Mouse (Mus musculus) liver, adult 2 months (tissue): Measurements from ENCODE around the gene Npy4r. TPM values are rescaled to one million over a fixed set of nuclear protein-coding genes. Genes with fewer than 3 reads are reported as not detected.

Experiments used
- DNase-seq: peaks from one replicate; pipeline ENCODE4 v3.0.0-alpha.2; 2011; ENCODE audit warnings: low read depth, low spot score; ENCODE audit errors: extremely low read depth
- H3K27ac ChIP-seq: fragments of 200-500 bp; replicated peaks from 2 replicates; pipeline ENCODE4 v1.5.1; 2012; ENCODE audit warnings: low read depth, mild to moderate bottlenecking, control low read depth, inconsistent platforms, low read length; ENCODE audit not compliant: insufficient read depth
- H3K27me3 ChIP-seq: fragments of 200-500 bp; 2 replicates; pipeline ENCODE4 v1.6.1; 2012; ENCODE audit warnings: mild to moderate bottlenecking, moderate library complexity, low read length, inconsistent platforms; ENCODE audit not compliant: control insufficient read depth, insufficient read depth
- H3K36me3 ChIP-seq: fragments of 200-500 bp; 2 replicates; pipeline ENCODE4 v1.6.1; 2012; ENCODE audit warnings: low read length, inconsistent platforms; ENCODE audit not compliant: control insufficient read depth, insufficient read depth
- H3K4me1 ChIP-seq: fragments of 200-500 bp; 2 replicates; pipeline ENCODE4 v1.6.1; 2011; ENCODE audit warnings: low read length; ENCODE audit not compliant: control insufficient read depth, insufficient read depth
- H3K4me3 ChIP-seq: fragments of 200-500 bp; 2 replicates; pipeline ENCODE4 v1.5.1; 2011; ENCODE audit warnings: low read depth, mild to moderate bottlenecking, control low read depth, low read length, moderate library complexity; ENCODE audit not compliant: insufficient read depth
- H3K79me2 ChIP-seq: fragments of 200-500 bp; 2 replicates; pipeline ENCODE4 v1.6.1; 2012; ENCODE audit warnings: inconsistent platforms, mild to moderate bottlenecking, low read length, moderate library complexity; ENCODE audit not compliant: control insufficient read depth, insufficient read depth
- H3K9ac ChIP-seq: fragments of 200-500 bp; 2 replicates; pipeline ENCODE4 v1.6.1; 2012; ENCODE audit warnings: low read depth, mild to moderate bottlenecking, control low read depth, inconsistent platforms, low read length
- CTCF ChIP-seq: fragments of 200-500 bp; IDR thresholded peaks from 2 replicates; pipeline ENCODE4 v1.5.1; 2011; ENCODE audit warnings: low read depth, low read length, control low read depth
- POLR2A ChIP-seq: fragments of 200-500 bp; IDR thresholded peaks from 2 replicates; pipeline ENCODE4 v1.6.1; 2011; ENCODE audit warnings: low read length, control low read depth; ENCODE audit not compliant: insufficient read depth; ENCODE audit errors: extremely low read depth
- WGBS: fragments of 180-500 bp; shearing (Covaris S2); methylation state at CpG from one replicate; pipeline ENCODE4 v1.1.7; 2018; 5-methylcytosine and 5-hydroxymethylcytosine counted together
- polyA plus RNA-seq: library from polyadenylated mRNA; depleted of rRNA; stranded (reverse); fragments of >200 nt; gene quantifications from 2 replicates; pipeline ENCODE4 v1.2.3, GENCODE M21; 2012
- total RNA-seq: library from RNA; depleted of rRNA; stranded (reverse); fragments of >200 nt; gene quantifications from 2 replicates; pipeline ENCODE4 v1.2.3, GENCODE M21; 2014

The Npy4r gene
- total and polyA plus RNA-seq, 2 experiments = under 0.01 TPM; not detected in 1

DNA sequence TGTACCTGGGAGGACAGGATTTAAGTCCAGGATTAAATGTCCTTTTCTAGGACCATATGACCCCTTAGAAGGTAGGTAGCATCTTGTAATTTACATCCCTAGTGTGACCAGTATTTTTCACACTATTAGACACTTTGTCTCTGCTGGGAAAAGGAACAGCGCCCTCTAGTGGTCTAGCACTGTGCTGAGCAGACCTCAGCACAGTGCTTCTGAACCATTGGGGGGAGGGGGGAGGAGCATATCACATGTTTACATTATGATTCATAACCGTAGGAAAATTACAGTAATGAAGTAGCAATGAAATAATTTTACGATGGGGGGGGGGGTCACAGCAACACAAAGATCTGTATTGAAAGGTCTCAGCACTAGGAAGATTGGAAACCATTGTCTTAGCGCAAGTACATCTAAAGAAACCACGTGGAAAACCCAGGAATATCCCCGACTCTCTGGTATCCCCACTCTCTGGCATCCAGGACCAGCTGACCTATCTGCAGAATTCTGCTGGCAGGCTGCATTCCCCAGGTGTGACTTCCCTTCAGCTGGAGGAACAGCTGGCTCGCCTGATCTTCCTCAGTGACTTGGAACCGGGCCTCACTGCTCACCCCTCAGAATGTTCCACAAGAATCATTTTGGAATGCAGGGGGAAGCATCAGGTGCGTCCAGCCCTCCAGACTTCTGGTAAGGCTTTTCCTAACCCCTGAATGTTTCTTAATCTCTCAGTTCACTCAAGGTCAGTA lies 2.5 kb upstream of the Npy4r start:
- WGBS = 63% methylated on average over 9 of the region's 9 CpGs
- Histone ChIP-seq H3K9ac (no peak overlapping the region), H3K4me3 (no peak overlapping the region), H3K27ac (no peak overlapping the region), H3K36me3 (no peaks in the 10 kb centered on the region), H3K27me3 (no peaks in the 10 kb centered on the region), H3K79me2 (no peaks in the 10 kb centered on the region), H3K4me1 (no peaks in the 10 kb centered on the region)
- peak; percentile 33 for DNase-seq
- TF ChIP-seq POLR2A (no peak), CTCF (peak; percentile 70)

DNA sequence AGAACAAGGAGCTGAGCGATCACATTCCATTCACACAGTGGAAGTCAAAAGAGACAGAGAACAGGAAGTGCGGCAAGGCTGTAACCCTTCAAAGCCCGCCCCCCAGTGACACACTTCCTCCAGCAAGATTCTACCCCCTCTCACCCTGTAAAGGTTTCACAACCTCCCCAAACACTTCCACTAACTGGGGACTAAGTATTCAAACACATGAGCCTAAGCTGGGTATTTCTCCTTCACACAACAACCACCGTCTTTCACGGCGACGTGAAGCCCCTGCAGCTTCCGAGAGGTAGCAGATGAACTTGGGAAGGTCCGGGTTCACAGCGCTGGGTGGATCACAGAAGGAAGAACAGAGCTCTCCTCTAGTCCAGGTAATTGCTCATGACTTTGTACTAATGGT lies 9.4 kb downstream of the Npy4r start:
- H3K36me3 ChIP-seq = no peaks in the 10 kb centered on the region
- no peak overlapping the region for H3K27ac ChIP-seq
- TF ChIP-seq CTCF (no peak), POLR2A (no peak)
- H3K79me2 ChIP-seq = no peaks in the 10 kb centered on the region
- H3K4me3 ChIP-seq = no peak overlapping the region
- H3K27me3 ChIP-seq = no peaks in the 10 kb centered on the region; the same call in 1 of the 2 replicates
- 91% methylated on average over 10 of the region's 10 CpGs for WGBS
- no peak for DNase-seq
- no peak overlapping the region for H3K9ac ChIP-seq
- no peaks in the 10 kb centered on the region for H3K4me1 ChIP-seq

DNA sequence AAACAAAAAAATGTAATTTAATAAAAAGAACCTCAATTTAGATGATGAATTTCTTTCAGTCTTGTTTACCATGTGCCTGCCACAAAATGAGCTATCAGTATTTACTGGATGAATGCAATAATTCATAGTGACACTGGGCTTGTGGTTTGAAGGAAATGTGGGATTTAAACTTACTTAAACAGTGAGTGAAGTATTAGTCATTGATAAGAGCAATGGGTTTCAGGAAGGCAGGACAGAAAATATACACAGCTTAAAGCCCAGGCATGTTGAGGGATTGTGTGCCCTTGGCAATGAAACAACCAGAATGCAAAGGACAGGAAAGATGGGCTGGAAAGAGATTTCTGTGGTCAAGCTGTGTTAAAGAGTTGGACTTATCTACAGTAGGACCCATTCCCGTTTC lies 10.0 kb downstream of the Npy4r start:
- no peak for DNase-seq
- Histone ChIP-seq H3K4me1 (no peaks in the 10 kb centered on the region), H3K9ac (no peak overlapping the region), H3K4me3 (no peak overlapping the region), H3K79me2 (no peaks in the 10 kb centered on the region), H3K36me3 (no peaks in the 10 kb centered on the region), H3K27ac (no peak overlapping the region), H3K27me3 (no peaks in the 10 kb centered on the region; the same call in 1 of the 2 replicates)
- TF ChIP-seq POLR2A (no peak), CTCF (no peak)
- 78% methylated on average over 1 of the region's 1 CpGs for WGBS

DNA sequence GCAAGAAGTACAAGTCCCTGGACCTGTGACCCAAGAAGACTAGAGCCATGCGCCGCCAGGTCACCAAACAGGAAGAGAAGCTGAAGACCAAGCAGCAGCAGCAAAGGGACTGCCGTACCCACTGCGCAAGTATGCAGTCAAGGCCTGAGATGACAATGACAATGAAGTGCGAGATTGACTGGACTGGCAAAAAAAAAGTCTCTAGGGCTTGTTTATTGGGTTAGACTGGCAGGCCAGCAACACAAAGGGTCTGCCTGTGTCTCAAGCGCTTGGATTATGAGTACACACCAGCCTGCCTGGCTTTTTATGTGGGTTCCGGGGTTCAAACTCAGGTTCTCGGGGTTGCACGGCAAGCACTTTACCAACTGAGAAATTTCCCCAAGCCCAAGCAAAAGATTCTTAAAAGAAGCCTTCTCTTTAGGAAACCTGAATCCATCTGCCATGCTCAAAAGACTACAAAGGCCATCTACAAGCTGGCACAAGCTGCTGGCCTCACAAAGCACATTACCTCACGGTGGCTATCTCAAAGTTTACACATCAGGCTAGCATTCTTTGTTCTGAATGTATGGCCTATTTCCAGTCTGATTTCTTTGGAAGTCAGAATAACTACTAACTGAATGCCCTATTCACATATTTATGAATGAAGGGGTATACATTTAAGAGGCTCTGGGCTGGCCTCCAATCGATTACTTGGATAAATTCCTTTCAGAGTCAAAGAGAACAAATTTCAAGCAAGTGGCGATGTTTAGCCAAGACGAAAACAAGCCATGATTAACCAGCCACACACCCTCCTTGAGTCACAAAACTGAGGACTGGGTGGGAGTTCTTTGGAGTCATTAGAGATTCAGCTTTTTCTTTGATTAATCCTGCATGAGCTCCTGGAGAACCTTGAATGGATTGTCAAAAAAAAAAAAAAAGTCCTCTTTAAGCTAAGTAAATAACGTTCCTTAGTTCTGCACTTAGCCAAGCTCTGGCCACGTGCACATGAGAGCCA lies 12.3 kb downstream of the Npy4r start:
- H3K27ac ChIP-seq = no peak overlapping the region
- DNase-seq = no peak
- H3K36me3 ChIP-seq = no peaks in the 10 kb centered on the region
- H3K27me3 ChIP-seq = no peaks in the 10 kb centered on the region; the same call in 1 of the 2 replicates
- WGBS = 87% methylated on average over 15 of the region's 15 CpGs
- no peak overlapping the region for H3K4me3 ChIP-seq
- no peaks in the 10 kb centered on the region for H3K79me2 ChIP-seq
- H3K4me1 ChIP-seq = no peaks in the 10 kb centered on the region
- H3K9ac ChIP-seq = no peak overlapping the region
- no peak for TF ChIP-seq POLR2A
- no peak for TF ChIP-seq CTCF

DNA sequence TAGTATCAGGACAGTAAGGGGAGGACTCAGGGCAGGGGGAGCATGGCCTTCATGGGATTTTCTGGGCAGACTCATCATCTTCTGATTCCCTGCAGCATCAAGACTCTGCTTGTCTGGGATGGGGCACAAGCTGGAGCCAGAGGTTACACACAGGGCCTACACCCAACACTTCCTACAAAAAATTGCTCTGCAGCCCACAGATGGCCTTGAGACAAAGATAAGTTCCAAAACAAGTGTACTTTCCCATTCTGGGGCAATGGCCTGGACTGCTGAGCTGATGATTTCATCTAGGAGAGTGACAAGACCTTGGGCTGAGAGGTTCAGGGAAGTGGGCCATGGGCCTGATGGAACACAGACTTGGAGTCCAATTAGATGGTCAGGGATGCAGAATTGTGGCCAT lies 16.9 kb downstream of the Npy4r start:
- TF ChIP-seq CTCF (no peak), POLR2A (no peak)
- peak; percentile 9 for DNase-seq
- Histone ChIP-seq H3K79me2 (no peaks in the 10 kb centered on the region), H3K4me3 (no peak overlapping the region), H3K9ac (no peak overlapping the region), H3K36me3 (no peaks in the 10 kb centered on the region), H3K27ac (no peak overlapping the region), H3K4me1 (no peaks in the 10 kb centered on the region), H3K27me3 (no peaks in the 10 kb centered on the region; the same call in 1 of the 2 replicates)
